Mouse (Mus musculus) lung, adult 18-20 months (tissue): ENCODE measurements around the gene Ttc21b.
"Not testable (repeated sequence)": the region's sequence is repeated elsewhere in the genome, so short reads cannot be mapped to it uniquely, and the experiment has no call there.

Source experiments
- DNase-seq, 2 experiments: peaks; one replicate each; pipeline ENCODE4 v3.0.0; 2022; ENCODE audit warnings: mixed read lengths in 2 of 2

The Ttc21b gene

DNA sequence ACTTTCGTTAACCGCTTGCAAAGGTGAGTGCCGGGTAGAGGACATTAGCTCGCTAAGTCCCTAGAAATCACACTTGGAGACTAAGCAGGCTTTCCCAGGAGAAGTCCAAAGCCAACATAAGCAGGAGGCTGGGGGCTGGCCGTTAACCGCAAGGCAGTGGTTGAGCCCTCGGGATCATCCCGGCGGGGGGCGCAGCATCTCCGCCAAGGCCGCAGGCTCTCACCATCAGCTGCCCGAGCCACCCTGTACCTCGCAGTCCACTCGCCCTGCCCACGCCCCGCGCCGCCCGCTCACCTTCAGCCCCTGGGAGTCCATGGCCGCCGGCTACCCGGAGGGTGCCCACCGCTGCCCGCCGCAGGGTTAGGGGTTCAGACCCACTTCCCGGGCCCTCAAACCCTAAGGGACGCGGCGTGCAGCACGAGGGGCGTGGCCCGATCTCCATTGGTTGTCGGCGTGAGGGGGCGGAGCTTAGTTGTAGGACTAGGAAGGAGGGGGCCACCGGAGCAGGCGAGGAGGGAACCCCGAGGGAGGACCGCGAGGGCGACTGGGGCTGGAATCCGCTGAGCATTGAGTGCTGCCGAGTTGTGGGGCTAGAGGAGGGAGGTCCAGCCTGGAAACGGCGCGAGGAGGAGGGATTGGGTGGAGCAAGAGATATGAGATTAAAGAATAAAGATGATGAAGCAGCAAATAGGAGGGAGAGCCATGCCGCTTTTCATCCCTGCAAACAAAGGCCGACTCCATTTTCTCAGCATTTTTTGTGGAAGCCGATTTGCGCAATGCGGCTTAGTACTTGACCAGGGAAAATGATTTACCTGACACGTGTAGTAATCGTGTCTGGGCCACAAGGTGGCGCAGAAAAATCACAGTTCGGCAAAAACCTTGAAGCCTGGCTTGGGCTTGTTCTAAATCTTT is at the start of gene Ttc21b:
Ttc21b (minus strand) TSS at position 398 of the 912 bp plus-strand sequence.
- DNase-seq = peak; percentile 97

DNA sequence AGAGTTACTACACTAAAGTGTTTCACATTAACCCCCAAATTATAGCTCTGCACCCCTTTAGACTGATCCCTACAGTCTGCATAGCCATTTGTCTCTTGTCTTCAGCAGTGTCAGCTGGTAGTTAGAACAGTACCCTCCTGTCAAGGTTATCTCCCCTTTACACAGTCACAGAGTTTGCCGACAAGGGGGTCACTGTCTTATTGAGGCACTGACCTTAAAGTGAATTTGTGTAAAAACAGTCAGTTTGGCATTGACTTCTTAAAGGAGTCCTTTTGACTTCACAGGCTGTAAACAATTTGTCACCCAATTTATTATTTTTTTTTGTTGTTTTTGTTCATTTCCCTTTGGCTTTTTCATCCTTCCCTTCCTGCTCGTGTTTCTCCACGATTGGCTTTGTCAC is 16.1 kb upstream of the Ttc21b start:
- DNase-seq = no peak

DNA sequence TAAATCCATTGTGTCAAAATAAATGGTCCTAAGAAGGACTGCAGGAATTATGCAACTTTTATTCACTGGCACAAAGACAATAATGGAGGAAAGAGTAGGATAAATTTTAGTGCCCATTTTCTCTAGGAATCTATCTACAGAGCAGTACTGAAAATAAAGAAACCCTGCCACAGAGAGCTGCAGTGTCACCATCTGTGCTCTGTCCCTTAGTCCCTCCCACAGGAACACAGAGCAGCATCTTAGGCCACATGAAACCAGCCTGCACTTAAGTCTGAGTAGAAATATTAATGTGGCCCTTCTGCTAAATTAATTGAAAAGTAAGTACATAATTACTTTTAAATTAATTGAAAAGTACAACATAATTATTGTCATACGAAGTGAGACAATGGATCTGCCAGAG is 12.4 kb downstream of the Ttc21b start:
- DNase-seq = no peak

DNA sequence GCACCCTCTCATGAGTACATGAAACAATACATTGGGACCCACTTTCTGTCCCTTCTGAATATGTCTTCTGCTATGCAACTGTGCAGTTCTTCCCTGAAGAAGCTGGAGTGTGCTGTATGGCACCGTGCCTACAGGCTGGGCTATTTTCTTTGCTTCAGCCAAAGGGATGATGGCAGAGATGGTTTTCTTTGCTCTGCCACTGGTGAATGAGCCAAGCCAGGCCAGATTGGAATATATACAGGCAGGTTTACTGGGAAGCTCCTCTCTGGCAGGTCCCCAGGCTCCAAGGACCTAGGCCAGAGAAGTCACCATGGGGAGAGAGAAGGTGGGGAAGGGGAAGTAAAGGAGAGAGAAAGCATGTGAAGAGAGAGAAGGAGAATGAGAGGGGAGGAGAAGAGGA is 16.1 kb downstream of the Ttc21b start:
- DNase-seq = no peak

DNA sequence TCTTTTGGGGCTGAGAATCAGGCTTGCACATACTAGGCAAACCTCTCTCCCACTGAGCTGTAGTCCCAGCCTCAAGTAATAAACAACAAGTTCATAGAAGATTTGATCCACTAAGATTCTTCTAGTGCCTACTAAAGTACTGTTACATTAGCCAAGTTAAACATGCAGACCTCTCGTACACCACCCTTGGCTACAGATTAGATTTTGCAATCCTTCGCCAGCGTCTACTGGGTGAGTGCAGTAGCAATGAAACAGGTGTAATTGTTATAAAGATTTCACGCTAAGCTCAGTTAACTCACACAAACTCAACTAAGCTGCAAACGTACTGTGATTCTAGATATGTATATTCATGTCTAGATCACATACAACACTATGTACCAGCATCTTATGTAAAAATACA is 17.5 kb downstream of the Ttc21b start:
- peak; percentile 29 to 58 for DNase-seq

DNA sequence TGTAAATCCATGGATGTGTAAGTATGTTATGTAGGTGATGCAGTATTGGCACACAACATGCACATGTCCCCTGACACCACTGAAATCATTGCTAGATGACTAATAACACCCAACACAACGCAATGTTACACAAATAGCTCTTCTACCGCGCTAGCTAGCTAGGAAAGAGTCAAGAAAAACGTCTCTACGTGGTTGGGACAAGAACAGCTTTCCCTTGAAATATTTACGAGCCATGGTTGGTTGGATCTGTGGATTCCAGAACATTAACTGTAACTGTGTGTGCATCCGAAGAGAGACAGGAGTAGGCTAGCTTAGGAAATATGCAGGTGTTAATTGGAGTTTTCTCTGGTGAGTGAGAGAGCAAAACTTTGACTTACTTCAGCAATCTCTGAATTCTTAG is 35.5 kb downstream of the Ttc21b start:
- DNase-seq = no peak

DNA sequence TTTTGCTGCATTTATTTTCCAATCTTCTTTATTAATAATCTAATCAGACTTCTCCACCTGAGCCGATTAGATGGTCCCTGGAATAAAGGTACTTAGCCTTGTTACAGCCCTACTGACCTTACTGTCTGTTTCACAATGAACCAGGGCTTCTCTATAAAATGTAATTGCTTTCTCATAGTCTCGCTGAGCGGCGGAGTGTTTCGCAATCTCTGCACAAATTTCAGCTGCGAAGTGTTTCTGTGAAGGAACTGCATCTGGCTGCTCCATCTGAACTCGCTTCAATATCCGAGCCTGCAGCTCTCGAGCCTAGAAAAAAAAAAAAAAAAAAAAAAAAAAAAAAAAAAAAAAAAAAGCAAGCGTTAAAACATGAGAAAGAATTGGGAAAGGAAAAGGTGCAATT is 46.5 kb downstream of the Ttc21b start:
- DNase-seq = peak in 1 of 2 experiments; percentile 7

DNA sequence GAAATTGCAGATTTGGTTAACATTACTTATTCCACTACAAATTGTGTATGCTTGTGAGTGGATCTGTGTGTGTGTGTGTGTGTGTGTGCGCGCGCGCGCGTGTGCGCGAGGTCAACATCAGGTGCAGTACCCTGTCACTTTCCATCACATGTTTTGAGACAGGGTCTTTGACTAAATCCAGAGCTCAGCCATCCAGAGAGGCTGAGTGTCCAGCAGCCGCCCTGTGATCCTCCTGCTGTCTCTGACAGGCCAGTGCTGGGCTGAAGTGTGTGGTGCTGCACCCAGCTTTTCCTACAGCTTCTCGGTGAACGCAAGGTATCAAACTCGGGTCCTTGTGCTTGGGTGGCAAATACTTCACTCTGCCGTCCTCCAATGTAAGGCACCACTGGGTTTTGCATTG is 47.1 kb downstream of the Ttc21b start:
- no peak for DNase-seq

DNA sequence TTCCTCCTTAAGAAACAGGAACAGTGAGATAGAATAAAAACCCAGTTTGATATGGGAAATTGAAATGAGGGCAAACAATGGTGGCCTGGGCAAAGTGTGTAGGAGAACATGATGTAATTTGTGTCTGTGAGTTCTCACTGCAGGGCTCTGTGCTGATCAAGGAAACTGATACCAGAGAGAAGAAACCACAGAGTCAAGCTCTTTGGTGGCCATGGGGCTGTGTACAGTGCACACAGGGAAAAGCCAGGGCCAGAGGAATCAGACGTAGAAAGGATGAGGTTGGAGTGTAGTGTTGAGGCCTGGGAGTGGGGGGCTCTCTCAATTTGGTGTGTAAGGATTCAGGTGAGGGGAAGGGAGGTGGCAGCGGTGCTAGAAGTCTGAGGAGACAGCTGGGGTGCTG is 49.6 kb downstream of the Ttc21b start:
- no peak for DNase-seq

DNA sequence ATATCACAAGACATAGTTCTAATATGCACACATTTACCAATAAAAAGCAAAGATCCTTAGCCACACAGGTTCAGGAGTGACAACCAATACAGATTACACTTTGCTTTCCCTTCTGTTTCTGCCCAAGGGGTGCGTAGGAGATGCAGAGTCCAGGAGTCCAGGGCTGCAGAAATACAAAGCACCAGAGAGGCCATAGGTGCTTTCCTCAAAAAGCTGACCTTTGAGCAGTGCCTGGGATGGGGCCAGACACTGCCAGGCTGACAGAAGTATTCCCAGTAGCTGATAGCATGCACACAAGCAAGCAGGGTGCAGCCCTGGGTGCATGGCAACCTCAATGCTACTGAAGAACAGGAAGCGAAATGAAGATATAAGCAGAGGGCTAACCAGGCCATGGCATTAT is 52.2 kb downstream of the Ttc21b start:
- no peak for DNase-seq

DNA sequence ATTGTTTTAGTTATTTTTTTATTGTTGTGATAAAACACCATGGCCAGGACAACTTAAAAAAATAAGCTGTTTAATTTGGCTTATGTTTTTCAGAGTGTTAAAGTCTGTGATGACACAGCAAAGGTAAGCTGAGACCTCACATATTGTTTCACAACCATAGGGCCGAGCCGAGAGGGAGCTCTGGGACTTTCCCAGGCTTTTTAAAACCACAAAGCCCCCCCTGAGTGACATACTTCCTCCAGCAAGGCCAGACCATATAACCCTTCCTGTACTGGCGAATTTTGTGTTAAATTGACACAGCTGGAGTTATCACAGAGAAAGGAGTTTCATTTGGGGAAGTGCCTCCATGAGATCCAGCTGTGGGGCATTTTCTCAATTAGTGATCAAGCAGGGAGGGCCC is 56.2 kb downstream of the Ttc21b start:
- DNase-seq = no peak

DNA sequence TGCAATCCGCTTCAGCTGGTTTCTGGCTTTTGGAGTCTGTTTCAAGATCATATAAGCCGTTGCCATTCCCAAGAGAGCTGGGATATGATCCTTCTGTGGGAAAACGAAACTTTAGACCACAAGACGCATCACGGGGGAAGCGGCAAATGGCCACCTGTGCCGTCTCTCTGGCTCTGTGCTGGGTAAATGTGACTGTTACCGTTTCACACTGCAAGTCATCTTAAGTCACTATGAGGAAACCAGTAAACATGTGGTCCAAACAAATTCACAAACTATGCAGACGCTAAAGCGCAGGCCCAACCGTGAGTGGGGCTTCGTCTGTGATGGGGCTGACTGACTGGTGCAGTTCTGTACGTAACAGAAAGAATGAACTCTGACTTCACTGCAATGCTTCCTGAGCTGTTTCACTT is 64.7 kb downstream of the Ttc21b start:
- DNase-seq = no peak

DNA sequence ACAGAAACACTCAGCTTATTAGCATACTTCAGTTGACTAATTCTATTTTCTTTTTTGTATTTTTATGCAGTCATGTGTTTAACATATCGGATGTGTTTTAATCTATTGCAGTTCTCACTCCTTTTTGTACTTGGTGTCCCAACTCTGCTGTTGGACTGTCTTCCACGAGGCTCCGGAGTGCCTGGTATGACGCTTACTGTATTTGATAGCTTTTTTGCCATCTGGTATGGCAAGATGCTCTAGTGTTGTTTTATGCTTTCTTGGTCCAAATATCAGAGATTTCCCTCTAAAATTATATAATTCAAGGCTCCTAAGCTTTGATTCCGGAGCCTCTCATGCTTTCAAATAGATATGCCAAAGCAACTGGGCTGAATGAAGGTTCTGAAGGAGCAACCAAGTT is 66.3 kb downstream of the Ttc21b start:
- DNase-seq = no peak

DNA sequence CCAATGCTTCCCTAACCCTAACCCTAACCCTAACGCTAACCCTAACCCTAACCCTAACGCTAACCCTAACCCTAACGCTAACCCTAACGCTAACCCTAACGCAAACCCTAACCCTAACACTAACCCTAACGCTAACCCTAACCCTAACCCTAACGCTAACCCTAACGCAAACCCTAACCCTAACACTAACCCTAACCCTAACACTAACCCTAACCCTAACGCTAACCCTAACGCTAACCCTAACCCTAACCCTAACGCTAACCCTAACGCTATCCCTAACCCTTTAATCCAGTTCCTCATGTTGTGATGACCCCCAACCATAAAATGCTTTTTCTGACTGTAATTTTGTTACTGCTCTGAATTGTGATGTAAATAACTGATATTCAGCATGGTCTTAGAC is 67.2 kb downstream of the Ttc21b start:
- DNase-seq = not testable (repeated sequence)

DNA sequence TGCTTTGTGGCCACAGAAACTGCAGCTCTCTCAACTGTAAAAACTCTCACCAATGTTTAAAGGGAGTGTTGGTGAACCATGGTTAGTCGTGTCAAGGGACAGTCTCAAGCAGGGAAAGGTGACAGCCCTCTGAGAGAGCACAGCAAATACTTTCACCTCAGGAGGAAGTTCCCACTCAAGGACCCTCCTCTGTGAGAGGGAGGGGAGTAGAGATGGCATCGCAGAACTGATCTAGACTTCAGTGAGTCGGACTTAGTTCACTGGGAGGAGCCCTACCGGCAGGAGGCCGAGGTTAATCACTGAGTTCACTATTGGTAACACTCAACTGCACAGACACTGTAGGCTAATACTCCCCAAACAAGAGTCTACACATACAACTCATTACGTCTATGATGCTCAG is 68.9 kb downstream of the Ttc21b start:
- DNase-seq = no peak

DNA sequence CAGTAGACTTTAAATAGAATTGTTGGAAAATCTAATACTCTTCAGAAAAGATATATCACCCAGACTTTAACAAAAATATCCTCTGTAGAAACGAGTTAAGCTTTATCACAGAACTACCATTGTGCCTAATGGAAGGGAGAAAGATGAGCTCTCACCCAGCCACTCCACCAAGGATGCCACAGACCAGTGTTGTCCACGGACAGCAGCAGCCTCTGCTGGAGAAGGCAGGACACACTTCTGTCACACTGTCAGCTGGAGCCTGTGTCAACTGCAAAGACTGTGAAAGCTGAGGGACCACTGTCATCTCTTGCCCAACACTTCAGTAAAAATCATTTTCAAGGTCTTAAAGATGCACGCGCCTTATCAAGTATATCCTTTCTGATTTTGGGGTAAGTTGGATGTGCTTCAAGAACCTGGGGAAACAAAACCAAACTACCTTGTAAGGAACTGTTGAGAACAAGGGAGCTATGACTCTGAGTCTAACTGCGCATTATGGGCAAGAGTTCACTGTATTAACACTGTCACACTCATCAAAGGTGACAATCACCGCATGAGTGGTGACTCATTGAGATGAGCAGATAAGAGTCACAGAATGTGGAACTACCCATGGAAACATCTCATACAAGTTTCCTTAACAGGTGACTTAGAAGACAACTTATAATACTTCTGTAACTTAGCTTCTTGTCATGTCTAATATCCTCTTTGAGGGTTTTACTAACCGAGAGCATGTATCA is 71.8 kb downstream of the Ttc21b start:
- DNase-seq = no peak

DNA sequence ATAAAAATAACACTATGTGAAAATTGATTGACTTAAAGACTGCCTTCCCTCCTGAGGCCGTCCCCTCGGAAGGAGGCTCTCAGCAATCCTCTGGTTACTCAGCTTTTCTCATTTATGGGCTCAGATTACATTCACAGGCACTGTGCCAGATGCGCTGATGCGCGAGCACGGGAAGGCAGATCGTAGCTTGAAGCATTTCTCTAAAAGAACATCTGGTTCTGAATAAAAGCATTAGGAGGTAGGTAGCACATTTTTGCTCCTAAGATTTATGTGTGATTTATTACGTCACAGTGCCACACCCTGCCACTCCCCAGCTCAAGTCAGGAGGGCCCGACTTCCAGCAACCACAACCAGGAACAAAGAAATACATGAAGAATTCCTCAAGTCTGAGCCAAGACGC is 76.1 kb downstream of the Ttc21b start:
- DNase-seq = peak; percentile 28 to 32

DNA sequence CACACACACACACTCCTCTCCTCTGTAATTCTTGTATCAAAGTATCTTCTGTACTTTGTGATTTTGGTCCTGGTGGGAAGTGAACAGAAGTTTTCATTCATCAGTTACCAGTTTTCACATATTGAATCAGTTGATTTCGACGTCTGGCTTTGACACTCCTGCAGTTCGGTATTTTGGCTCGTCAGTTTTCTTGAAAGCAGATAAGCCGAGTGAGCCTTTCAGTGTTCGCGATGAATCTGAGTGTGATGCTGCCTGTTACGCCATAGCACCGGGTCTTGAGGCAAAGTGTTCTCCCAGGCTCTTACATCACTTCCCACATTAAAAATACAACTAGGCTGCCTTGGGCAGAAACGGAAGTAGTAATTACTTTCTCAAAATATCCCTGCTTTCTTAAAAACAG is 76.6 kb downstream of the Ttc21b start:
- peak in 1 of 2 experiments; percentile 10 for DNase-seq

DNA sequence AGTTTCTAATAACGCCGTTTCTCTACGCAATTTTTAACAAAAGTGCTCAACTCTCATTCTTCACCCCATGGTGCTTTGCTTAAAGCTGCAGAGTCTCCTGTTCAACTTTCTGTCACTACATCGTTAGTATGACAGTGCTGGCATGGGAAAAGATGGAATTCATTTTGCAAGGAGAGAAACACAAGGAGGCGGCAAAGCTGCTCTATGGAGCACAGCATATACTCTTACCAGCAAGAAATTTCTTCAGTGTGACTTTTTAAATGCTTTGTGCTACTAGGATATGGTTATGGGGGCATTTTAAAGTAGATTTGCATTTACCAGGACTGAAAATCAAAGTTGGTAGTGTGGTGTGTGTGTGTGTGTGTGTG is 77.6 kb downstream of the Ttc21b start:
- DNase-seq = no peak

DNA sequence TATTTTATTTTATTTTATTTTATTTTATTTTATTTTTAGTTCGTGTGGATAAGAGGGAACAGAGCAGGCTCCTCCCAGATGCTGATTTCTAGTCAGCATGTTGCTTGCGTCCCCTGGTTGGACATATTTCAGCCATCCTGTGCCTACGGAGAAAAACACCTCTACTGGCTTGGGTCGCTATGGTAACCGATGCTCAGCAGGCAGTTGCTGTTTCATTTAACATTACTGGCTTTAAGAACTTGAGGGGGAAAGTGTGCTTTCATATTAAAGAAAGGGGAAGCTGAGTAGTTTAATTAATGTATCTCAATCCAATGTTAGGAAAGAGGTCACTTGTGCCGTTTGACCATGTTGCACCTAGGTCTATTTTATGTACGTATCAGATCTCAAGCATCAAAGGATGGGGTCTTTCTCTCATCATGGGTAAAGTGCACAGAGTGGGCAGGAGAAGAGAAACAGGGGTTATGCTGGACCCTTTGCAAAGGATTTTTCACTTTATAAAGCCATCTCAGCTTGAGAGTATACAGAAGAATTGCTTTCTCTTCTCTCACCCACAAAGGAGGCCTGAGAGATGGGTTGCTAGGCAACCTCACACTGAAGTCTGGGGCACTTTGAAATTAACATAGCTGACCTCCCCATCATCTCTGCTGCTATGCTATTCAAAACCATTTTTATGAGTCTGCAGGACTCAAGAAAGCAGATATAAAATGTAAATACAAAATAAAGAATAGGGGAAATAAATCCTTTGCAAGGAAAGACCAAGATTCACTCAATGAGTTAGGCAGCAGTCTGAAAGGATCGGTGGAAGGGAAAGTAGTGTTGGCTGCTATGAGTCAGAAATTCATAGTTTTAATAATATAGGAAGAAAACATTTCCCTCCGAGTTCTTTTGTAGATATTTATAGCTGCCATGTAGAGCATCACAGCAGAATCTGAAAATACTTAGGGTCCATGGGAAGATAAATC is 78.2 kb downstream of the Ttc21b start:
- no peak for DNase-seq

DNA sequence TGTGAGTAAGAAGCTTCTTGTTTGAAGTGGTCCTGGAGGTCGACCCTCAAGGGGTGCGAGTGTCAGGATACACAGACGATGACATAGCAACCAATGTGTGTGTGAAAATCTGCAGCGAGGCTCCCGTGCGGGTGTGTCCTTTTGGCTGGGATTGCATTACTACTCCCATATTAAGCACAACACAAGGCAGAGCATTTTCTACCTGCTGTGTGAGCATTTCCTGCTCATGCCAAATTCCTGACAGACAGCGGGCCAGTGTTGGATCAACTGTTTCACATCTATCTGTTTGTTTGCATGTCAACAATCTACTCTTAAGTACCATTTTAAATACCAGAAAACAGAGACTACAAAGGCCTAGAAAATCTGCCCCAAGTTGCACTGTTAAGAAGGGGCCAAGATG is 79.4 kb downstream of the Ttc21b start:
- DNase-seq = no peak

DNA sequence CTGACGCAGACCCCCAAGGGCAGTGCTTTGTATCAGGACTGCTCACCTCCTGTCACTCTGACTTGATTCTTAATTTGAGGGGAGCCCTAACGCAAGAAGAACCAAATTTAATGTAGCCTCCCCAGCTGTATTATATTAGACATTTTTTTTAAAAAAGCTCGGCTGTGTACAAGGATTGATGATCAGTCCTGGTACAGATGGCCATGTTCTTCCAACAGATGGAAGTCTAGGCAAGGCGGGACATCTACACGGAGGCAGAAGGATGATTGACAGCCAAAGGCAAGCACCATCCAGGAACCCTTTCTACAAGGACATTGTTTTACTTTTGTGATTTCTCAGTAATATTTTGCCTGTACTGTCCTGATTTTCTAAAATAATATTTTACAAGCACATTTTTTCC is 83.3 kb downstream of the Ttc21b start:
- DNase-seq = no peak

DNA sequence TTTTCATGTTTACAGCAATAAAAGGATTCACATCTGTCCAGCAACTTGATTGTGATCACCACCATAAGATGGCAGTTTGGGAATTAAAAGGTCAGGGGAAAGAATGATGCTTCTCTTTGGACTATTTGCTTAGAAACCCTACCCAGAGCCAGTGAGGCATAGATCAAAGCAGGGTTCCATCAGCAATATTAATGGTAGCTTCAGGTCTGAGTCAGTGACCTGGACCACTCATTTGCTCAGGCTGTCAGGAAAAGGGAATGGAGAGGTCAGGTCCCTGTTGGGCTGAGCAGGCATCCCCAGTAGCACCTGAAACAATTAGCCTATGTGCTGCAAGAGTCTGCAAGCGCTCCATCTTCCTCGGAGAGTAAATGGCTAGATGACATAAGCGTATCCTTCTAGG is 84.8 kb downstream of the Ttc21b start:
- DNase-seq = no peak
